Mouse (Mus musculus): ENCODE data around the gene Ltbp3. TPM values are rescaled to one million over a fixed set of nuclear protein-coding genes. Genes with fewer than 3 reads are reported as not detected.
A peak's percentile ranks its signal among the peaks of the same experiment; 100 is the strongest.

Ltbp3 gene
- 10 to 100 TPM; 33.4 to 35.4 TPM for total RNA-seq (2021)
- long read RNA-seq, partial matches to known transcripts = 7 of 12 reads
- long read RNA-seq, other reads (novel, unspliced or antisense) = 3 of 12 reads

- DNase-seq (ENCODE audit: low spot score in 2 of 2) = peak; percentile 73 to 80
Observed at GRCm38 (mm10) chr19:5740320-5741317, at the start of gene Ltbp3. Gene Ltbp3 (plus strand): TSS chr19:5740904.

GRCm38 (mm10) chr19:5691601-5692000 is 49.1 kb upstream of the Ltbp3 start:
- DNase-seq (ENCODE audit: low spot score in 2 of 2) = no peak

GRCm38 (mm10) chr19:5692086-5692912 is 48.4 kb upstream of the Ltbp3 start:
- peak in 1 of 2 experiments; percentile 49 for DNase-seq (ENCODE audit: low spot score in 2 of 2)

GRCm38 (mm10) chr19:5692913-5693396 is 47.7 kb upstream of the Ltbp3 start:
- no peak for DNase-seq (ENCODE audit: low spot score in 2 of 2)

GRCm38 (mm10) chr19:5693801-5694200 is 46.9 kb upstream of the Ltbp3 start:
- DNase-seq (ENCODE audit: low spot score in 2 of 2) = no peak

GRCm38 (mm10) chr19:5695849-5696462 is 44.7 kb upstream of the Ltbp3 start:
- no peak for DNase-seq (ENCODE audit: low spot score in 2 of 2)

GRCm38 (mm10) chr19:5704163-5704800 is 36.4 kb upstream of the Ltbp3 start, which contains the start of gene Kcnk7:
Gene Kcnk7 (plus strand): TSS chr19:5704367.
- DNase-seq (ENCODE audit: low spot score in 2 of 2) = no peak

GRCm38 (mm10) chr19:5704801-5705571 is 35.7 kb upstream of the Ltbp3 start:
- DNase-seq (ENCODE audit: low spot score in 2 of 2) = no peak

GRCm38 (mm10) chr19:5710068-5710467 is 30.6 kb upstream of the Ltbp3 start:
- DNase-seq (ENCODE audit: low spot score in 2 of 2) = no peak

- no peak for DNase-seq (ENCODE audit: low spot score in 2 of 2)
Observed at GRCm38 (mm10) chr19:5710581-5710980, 30.1 kb upstream of the Ltbp3 start.

- DNase-seq (ENCODE audit: low spot score in 2 of 2) = peak; percentile 61 to 75
Observed at GRCm38 (mm10) chr19:5711218-5711617, 29.5 kb upstream of the Ltbp3 start.

- DNase-seq (ENCODE audit: low spot score in 2 of 2) = no peak
Observed at GRCm38 (mm10) chr19:5711907-5712460, 28.7 kb upstream of the Ltbp3 start.

- no peak for DNase-seq (ENCODE audit: low spot score in 2 of 2)
Observed at GRCm38 (mm10) chr19:5713255-5713654, 27.4 kb upstream of the Ltbp3 start.

GRCm38 (mm10) chr19:5713730-5714129 is 27.0 kb upstream of the Ltbp3 start:
- no peak for DNase-seq (ENCODE audit: low spot score in 2 of 2)

GRCm38 (mm10) chr19:5715793-5716688 is 24.7 kb upstream of the Ltbp3 start:
- peak; percentile 54 to 64 for DNase-seq (ENCODE audit: low spot score in 2 of 2)

- no peak for DNase-seq (ENCODE audit: low spot score in 2 of 2)
Observed at GRCm38 (mm10) chr19:5716955-5717354, 23.7 kb upstream of the Ltbp3 start.

- DNase-seq (ENCODE audit: low spot score in 2 of 2) = no peak
Observed at GRCm38 (mm10) chr19:5721233-5721632, 19.5 kb upstream of the Ltbp3 start.

GRCm38 (mm10) chr19:5722848-5723425 is 17.8 kb upstream of the Ltbp3 start:
- no peak for DNase-seq (ENCODE audit: low spot score in 2 of 2)
